Mouse (Mus musculus) frontal cortex, adult (tissue): ENCODE data around the gene Prrx2.

ENCODE experiments used
- ATAC-seq: cut with Nextera tagmentation; 2 replicates; pipeline ENCODE4 v1.9.2; 2017; ENCODE audit warnings: mild to moderate bottlenecking, moderate library complexity, mixed read lengths; ENCODE audit not compliant: low TSS enrichment

The Prrx2 gene

GRCm38 (mm10) chr2:30834373-30835022 is at the start of gene Prrx2:
Gene Prrx2, plus strand, starts transcription at chr2:30834972.
- no peak for ATAC-seq

- no peak for ATAC-seq
Measured at GRCm38 (mm10) chr2:30787466-30787865, 47.3 kb upstream of the Prrx2 start.

- ATAC-seq, result no peak
Measured at GRCm38 (mm10) chr2:30792061-30792460, 42.7 kb upstream of the Prrx2 start.

DNA sequence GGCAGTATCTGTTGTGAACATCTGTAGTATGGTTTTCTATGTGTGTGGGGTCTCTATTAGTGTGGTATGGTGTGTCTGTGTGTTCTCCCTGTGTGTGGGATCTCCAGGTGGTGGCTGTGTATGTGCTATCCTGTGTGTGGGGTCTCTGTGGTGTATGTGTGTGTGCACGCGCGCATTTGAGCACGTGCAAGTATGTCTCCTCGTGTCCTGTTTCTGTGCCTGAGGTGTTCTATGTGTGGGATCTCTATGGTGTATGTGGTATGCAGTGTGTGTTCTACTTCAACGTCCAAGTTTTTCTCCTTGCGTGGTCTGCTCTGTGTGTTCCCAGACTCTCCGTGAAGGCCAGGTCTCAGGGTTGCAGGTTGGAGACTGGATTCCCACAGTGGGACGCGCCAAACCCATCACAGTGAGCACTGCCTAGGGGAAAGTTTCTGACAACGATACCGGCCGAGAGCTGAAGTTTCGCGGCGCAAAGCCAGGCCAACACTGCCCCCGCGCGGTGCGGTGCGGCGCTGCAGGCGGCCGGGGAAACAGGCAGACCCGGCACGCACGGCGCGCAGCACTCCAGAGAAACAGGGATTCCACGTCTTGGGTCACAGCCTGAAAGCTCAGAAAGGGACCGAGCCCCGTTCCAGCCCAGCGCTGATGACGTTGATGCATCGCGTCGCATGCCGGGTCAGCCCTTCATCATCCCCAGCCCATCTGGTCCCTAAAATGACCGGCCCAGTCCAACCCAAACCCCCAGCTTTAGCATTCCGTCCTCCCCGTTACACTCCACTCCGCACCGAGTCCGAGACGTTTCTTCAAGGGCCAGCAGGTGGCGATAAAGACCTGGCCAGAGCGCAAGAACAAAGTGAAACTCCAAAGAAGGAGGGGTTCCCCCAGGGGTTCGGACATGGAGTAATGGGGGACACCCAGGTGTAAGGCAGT is 40.3 kb upstream of the Prrx2 start:
- ATAC-seq, result peak; percentile 55

GRCm38 (mm10) chr2:30795271-30795888 is 39.4 kb upstream of the Prrx2 start:
- no peak for ATAC-seq

GRCm38 (mm10) chr2:30795889-30796275 is 38.9 kb upstream of the Prrx2 start:
- no peak for ATAC-seq

DNA sequence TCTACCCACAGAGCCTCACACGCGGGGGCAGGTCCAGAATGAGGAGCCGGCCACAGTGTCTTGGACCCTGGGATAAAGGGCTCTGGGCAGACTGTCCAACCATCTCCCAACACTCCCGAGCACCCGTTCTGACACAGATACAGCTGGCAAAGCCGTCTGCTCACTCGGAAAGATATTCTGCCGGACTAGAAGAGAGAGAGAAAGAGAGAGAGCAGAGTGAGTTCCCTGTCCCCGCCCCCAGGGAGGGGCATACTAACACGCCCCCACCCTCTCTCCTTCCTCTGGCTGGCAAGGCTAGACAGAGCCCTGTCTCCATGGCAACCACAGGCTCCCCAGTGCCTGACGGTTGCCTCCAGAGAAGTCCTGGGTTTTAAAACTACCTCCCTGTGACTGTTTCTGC is 38.4 kb upstream of the Prrx2 start:
- ATAC-seq, result peak; percentile 75

DNA sequence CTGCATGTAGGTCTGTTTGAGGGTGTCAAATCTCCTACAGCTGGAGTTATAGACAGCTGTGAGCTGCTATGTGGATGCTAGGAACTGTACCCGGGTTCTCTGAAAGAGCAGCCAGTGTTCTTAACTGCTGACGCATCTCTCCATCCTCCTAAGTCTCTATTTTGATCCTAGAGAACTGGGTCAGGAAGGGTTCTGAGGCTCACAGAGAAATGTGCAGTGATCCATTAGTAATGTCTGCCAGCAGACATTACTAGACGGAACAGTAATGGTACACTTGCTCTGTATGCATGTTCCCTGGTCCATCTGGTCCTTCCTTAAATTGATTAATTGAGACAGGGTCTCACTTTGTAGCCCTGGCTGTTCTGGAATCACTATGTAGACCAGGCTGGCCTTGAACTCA is 35.3 kb upstream of the Prrx2 start:
- ATAC-seq, result no peak

GRCm38 (mm10) chr2:30800671-30801066 is 34.1 kb upstream of the Prrx2 start:
- no peak for ATAC-seq

- peak; percentile 42; the same call in 1 of the 2 replicates for ATAC-seq
Measured at GRCm38 (mm10) chr2:30801067-30801852, 33.5 kb upstream of the Prrx2 start.

- ATAC-seq, result no peak
Measured at GRCm38 (mm10) chr2:30803604-30804003, 31.2 kb upstream of the Prrx2 start, which contains the start of gene 1700001O22Rik. Gene 1700001O22Rik, minus strand, starts transcription at chr2:30803661.

- ATAC-seq, result no peak
Measured at GRCm38 (mm10) chr2:30805983-30806382, 28.8 kb upstream of the Prrx2 start.

GRCm38 (mm10) chr2:30807147-30807647 is 27.6 kb upstream of the Prrx2 start:
- ATAC-seq, result peak; percentile 27

- peak; percentile 97 for ATAC-seq
Measured at GRCm38 (mm10) chr2:30807648-30808295, 27.0 kb upstream of the Prrx2 start, which contains the start of gene Ntmt1. Gene Ntmt1, plus strand, starts transcription at chr2:30807826.

DNA sequence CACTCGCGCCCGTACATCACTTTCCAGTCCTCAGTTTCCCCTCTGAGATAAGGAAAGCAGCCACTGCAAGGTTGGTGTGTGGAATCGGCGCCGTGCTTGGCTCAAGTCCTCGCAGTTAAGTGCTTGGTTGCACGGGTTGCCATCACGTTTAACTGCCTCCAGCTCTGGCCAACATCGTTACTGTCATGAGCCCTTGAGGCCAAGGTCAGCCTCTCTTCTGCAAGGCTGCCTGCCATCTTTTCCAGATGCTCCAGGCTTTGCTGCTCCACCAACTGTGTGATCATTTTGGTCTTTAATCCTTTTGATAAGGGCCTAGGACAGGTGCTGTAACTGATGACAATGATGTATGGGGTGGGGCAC is 26.5 kb upstream of the Prrx2 start:
- ATAC-seq, result no peak

GRCm38 (mm10) chr2:30809503-30809902 is 25.3 kb upstream of the Prrx2 start:
- no peak for ATAC-seq

DNA sequence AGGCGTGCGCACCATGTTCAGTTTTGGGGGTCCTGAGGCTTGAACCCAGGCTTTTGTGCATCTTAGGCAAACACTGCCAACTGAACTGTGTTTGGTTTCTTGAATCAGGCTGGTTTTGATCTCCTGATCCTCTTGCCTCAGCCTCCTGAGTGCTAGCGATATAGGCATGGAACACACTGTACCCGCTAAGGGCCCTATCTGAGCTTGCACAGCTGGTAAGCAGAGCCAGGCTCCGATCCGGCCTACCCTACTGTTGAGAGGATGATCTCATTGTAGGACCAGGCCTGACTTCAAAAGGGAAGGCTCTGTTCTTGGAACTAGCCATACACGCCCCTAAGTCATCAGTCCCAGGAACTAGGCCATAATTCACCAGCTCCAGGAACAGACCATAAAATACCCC is 24.2 kb upstream of the Prrx2 start:
- ATAC-seq, result no peak

DNA sequence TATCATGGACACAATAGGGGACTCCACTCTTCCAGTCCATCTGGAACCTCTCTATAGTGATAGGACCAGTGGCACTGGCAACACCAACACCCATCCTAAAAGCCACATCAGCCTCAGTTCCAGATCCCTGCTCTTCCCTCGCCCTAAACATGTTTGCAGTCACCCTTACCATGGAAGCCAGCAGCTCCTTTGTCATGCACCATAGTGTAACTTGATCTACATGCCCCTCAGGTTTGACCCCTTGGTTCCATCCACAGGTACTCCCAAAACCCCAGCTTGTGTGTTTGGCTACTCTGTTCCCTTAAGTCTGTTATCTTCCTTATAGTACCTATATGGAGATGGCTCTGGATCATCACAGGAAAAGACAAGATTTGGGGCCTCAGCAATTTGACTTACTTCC is 18.4 kb upstream of the Prrx2 start:
- ATAC-seq, result no peak

DNA sequence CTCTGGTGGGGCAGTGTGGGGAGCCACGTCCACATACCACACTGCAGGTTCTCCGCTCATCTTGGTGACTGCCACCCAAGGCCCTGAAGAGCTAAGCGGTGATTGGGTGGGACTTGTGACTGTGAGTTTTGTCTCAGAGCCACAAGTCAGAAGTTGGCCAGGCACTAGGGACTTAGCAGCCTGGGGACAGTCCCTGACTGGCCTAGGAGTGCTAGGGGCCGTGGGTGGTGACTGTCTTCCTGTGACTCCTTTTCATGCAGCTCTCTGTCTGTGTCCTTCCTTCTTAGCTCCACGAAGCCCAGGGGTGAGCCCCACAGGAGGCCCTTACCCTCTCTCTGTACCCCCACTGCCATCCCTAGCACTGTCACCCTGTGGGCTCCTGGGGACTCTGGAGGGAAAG is 14.9 kb upstream of the Prrx2 start:
- ATAC-seq, result no peak

- no peak for ATAC-seq
Measured at GRCm38 (mm10) chr2:30821073-30821472, 13.7 kb upstream of the Prrx2 start.

DNA sequence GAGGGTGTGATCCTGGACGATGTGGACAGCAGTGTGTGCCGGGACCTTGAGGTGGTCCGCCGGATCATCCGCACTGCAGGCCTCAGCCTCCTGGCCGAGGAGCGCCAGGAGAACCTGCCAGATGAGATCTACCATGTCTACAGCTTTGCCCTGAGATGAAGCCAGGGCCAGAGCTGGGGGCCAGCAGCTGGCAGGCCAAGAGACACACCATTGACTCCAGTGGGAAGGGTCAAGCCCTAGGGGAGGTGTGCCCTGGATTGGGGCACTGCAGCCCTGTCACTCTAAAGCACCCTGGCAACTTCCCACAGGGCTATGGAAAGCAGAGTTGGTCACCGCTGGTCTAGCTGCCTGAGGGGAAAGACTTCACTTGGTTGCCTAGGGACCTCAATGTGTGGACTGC is 12.3 kb upstream of the Prrx2 start:
- no peak for ATAC-seq
